Mouse (Mus musculus): Measurements from ENCODE around the gene 9330161L09Rik. TPM values are rescaled to one million over a fixed set of nuclear protein-coding genes. Genes with fewer than 3 reads are reported as not detected.

The 9330161L09Rik gene
- total and polyA plus RNA-seq, 2 experiments from 2014 or later: 0.91 to 6.5 TPM

GRCm38 (mm10) chr12:103373530-103374236, 33.9 kb downstream of the 9330161L09Rik start:
- no peak for ATAC-seq
- Histone ChIP-seq H3K27ac (no peak overlapping the region), H3K4me2 (ENCODE audit: low read depth, low read length) (no peak overlapping the region), H3K4me3 (ENCODE audit: low read length) (no peak overlapping the region), H3K36me3 (ENCODE audit: insufficient read depth, low read length) (no peaks in the 10 kb centered on the region), H3K4me1 (ENCODE audit: insufficient read depth, low read length) (no peaks in the 10 kb centered on the region), H3K9ac (replicated peaks; ENCODE audit: low read length) (no peak overlapping the region), H3K9me3 (ENCODE audit: low read length) (no peaks in the 10 kb centered on the region), H3K27me3 (ENCODE audit: insufficient read depth, low read length) (no peaks in the 10 kb centered on the region)
- TF ChIP-seq CTCF (IDR thresholded peaks at IDR 0.05; ENCODE audit: low read depth): no peak
- no peak for DNase-seq (ENCODE audit: low spot score)
- 76% methylated on average over 8 of the region's 8 CpGs for WGBS

- Histone ChIP-seq H3K4me2 (ENCODE audit: low read depth, low read length) (no peak overlapping the region), H3K36me3 (ENCODE audit: insufficient read depth, low read length) (no peaks in the 10 kb centered on the region), H3K9me3 (ENCODE audit: low read length) (no peaks in the 10 kb centered on the region), H3K27ac (no peak overlapping the region), H3K4me1 (ENCODE audit: insufficient read depth, low read length) (no peaks in the 10 kb centered on the region), H3K27me3 (ENCODE audit: insufficient read depth, low read length) (no peaks in the 10 kb centered on the region), H3K9ac (replicated peaks; ENCODE audit: low read length) (no peak overlapping the region), H3K4me3 (ENCODE audit: low read length) (no peak overlapping the region)
- peak; percentile 56 for DNase-seq (ENCODE audit: low spot score)
- 34% methylated on average over 6 of the region's 6 CpGs for WGBS
- peak; percentile 86 for TF ChIP-seq CTCF (IDR thresholded peaks at IDR 0.05; ENCODE audit: low read depth)
- no peak for ATAC-seq
Observed at GRCm38 (mm10) chr12:103371711-103372110, 35.9 kb downstream of the 9330161L09Rik start.

- DNase-seq (ENCODE audit: low spot score) (no peak), ATAC-seq (no peak)
- Histone ChIP-seq H3K4me1 (ENCODE audit: insufficient read depth, low read length) (no peaks in the 10 kb centered on the region), H3K27ac (no peak overlapping the region), H3K4me3 (ENCODE audit: low read length) (no peak overlapping the region), H3K9ac (replicated peaks; ENCODE audit: low read length) (no peak overlapping the region), H3K27me3 (ENCODE audit: insufficient read depth, low read length) (no peaks in the 10 kb centered on the region), H3K4me2 (ENCODE audit: low read depth, low read length) (no peak overlapping the region), H3K36me3 (ENCODE audit: insufficient read depth, low read length) (no peaks in the 10 kb centered on the region), H3K9me3 (ENCODE audit: low read length) (no peaks in the 10 kb centered on the region)
- TF ChIP-seq CTCF (IDR thresholded peaks at IDR 0.05; ENCODE audit: low read depth): no peak
- 86% methylated on average over 4 of the region's 4 CpGs for WGBS
Observed at GRCm38 (mm10) chr12:103370861-103371260, 36.8 kb downstream of the 9330161L09Rik start.

- 62% methylated on average over 2 of the region's 2 CpGs for WGBS
- no peaks in the 10 kb centered on the region for H3K27me3 ChIP-seq (ENCODE audit: insufficient read depth, low read length)
- no peaks in the 10 kb centered on the region for H3K36me3 ChIP-seq (ENCODE audit: insufficient read depth, low read length)
- TF ChIP-seq CTCF (IDR thresholded peaks at IDR 0.05; ENCODE audit: low read depth): no peak
- no peaks in the 10 kb centered on the region for H3K9me3 ChIP-seq (ENCODE audit: low read length)
- H3K27ac ChIP-seq: no peak overlapping the region
- no peak overlapping the region for H3K4me2 ChIP-seq (ENCODE audit: low read depth, low read length)
- ATAC-seq (no peak), DNase-seq (ENCODE audit: low spot score) (no peak)
- H3K4me3 ChIP-seq (ENCODE audit: low read length): no peak overlapping the region
- no peaks in the 10 kb centered on the region for H3K4me1 ChIP-seq (ENCODE audit: insufficient read depth, low read length)
- no peak overlapping the region for H3K9ac ChIP-seq (replicated peaks; ENCODE audit: low read length)
Observed at GRCm38 (mm10) chr12:103368777-103369176, 38.8 kb downstream of the 9330161L09Rik start.

GRCm38 (mm10) chr12:103368326-103368669, 39.3 kb downstream of the 9330161L09Rik start:
- Histone ChIP-seq H3K4me2 (ENCODE audit: low read depth, low read length) (no peak overlapping the region), H3K9me3 (ENCODE audit: low read length) (no peaks in the 10 kb centered on the region), H3K9ac (replicated peaks; ENCODE audit: low read length) (no peak overlapping the region), H3K4me1 (ENCODE audit: insufficient read depth, low read length) (no peaks in the 10 kb centered on the region), H3K27ac (no peak overlapping the region), H3K27me3 (ENCODE audit: insufficient read depth, low read length) (no peaks in the 10 kb centered on the region), H3K4me3 (ENCODE audit: low read length) (no peak overlapping the region), H3K36me3 (ENCODE audit: insufficient read depth, low read length) (no peaks in the 10 kb centered on the region)
- no peak for ATAC-seq
- DNase-seq (ENCODE audit: low spot score): no peak
- TF ChIP-seq CTCF (IDR thresholded peaks at IDR 0.05; ENCODE audit: low read depth): no peak
- WGBS: 80% methylated on average over 7 of the region's 7 CpGs

- DNase-seq (ENCODE audit: low spot score) (peak; percentile 89), ATAC-seq (peak; percentile 81)
- H3K27ac ChIP-seq: no peak overlapping the region
- no peaks in the 10 kb centered on the region for H3K27me3 ChIP-seq (ENCODE audit: insufficient read depth, low read length)
- H3K4me2 ChIP-seq (ENCODE audit: low read depth, low read length): no peak overlapping the region
- peak; percentile 89 for TF ChIP-seq CTCF (IDR thresholded peaks at IDR 0.05; ENCODE audit: low read depth)
- no peaks in the 10 kb centered on the region for H3K36me3 ChIP-seq (ENCODE audit: insufficient read depth, low read length)
- no peak overlapping the region for H3K4me3 ChIP-seq (ENCODE audit: low read length)
- no peak overlapping the region; the same call in 1 of the 2 replicates for H3K9ac ChIP-seq (replicated peaks; ENCODE audit: low read length)
- H3K4me1 ChIP-seq (ENCODE audit: insufficient read depth, low read length): no peaks in the 10 kb centered on the region
- no peaks in the 10 kb centered on the region for H3K9me3 ChIP-seq (ENCODE audit: low read length)
- WGBS: 17% methylated on average over 18 of the region's 18 CpGs
Observed at GRCm38 (mm10) chr12:103367620-103368325, 39.8 kb downstream of the 9330161L09Rik start.

GRCm38 (mm10) chr12:103367171-103367570, 40.4 kb downstream of the 9330161L09Rik start:
- Histone ChIP-seq H3K4me3 (ENCODE audit: low read length) (no peak overlapping the region), H3K4me2 (ENCODE audit: low read depth, low read length) (no peak overlapping the region), H3K9ac (replicated peaks; ENCODE audit: low read length) (no peak overlapping the region), H3K9me3 (ENCODE audit: low read length) (no peaks in the 10 kb centered on the region), H3K27me3 (ENCODE audit: insufficient read depth, low read length) (no peaks in the 10 kb centered on the region), H3K27ac (no peak overlapping the region), H3K4me1 (ENCODE audit: insufficient read depth, low read length) (no peaks in the 10 kb centered on the region), H3K36me3 (ENCODE audit: insufficient read depth, low read length) (no peaks in the 10 kb centered on the region)
- TF ChIP-seq CTCF (IDR thresholded peaks at IDR 0.05; ENCODE audit: low read depth): no peak
- no peak for DNase-seq (ENCODE audit: low spot score)
- no peak for ATAC-seq
- WGBS: 70% methylated on average over 2 of the region's 2 CpGs

Measured in hindbrain, postnatal 0 days (tissue).